Mouse (Mus musculus) liver, postnatal 0 days (tissue): Measurements from ENCODE around the gene Flrt1.
A peak's percentile ranks its signal among the peaks of the same experiment; 100 is the strongest.

Experiments used
- CTCF ChIP-seq: sonication (generic); IDR thresholded peaks from 2 replicates; pipeline ENCODE4 v1.5.1; 2016; ENCODE audit warnings: antibody characterized with exemption, low read depth
- EP300 ChIP-seq: IDR thresholded peaks from 2 replicates; pipeline ENCODE4 v1.6.1; 2016; ENCODE audit warnings: antibody characterized with exemption, low read depth, mild to moderate bottlenecking

- TF ChIP-seq CTCF = no peak
- 0 out of 2 replicates have a peak, but pooled peaks have one; percentile 7 for TF ChIP-seq EP300
Observed at GRCm38 (mm10) chr19:7136714-7137498, 31.4 kb upstream of the Flrt1 start.
